In the genomic region with DNA sequence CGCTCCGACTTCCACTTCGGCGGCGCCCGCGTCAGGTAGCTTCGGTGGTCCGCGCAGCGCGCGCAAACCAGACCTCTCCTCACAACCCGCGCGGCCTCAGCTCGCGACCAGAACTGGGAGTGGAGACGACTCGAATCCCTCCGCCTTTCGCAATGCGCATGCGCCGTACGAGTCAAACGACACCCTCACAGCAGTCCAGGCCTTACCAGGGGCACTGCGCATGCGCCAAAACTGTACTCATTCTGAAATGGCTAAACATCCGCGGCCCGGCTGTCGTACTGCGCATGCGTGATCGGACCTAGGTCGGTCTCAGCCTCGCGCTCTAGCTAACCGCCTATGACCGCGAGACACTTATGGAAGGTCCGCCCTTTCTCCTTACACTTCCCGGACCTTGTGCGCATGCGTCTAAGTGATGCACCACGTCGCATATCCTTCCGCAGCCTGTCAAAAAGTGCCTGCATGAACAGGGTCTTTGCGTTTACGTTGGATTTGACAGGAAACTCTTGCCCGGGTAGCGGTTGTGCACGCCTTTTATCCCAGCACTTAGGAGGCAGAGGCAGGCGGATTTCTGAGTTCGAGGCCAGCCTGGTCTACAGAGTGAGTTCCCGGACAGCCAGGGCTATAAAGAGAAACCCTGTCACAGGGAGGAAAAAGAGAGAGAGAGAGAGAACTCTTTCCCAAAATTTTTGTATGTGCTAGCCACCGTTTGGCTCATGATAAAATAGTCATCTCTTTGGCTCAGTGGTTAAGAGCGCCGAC, we compare ENCODE assay signal across 8 mouse cellular contexts. TPM values are rescaled to one million over a fixed set of nuclear protein-coding genes. Genes with fewer than 3 reads are reported as not detected.
A peak's percentile ranks its signal among the peaks of the same experiment; 100 is the strongest.
DNase-seq lines count a peak whose midpoint lies in the region; ATAC-seq lines count a peak whose summit lies in the region.

Gene Snrnp70, minus strand, starts transcription at position 165 of the 759 bp plus-strand sequence.

- ATAC-seq in erythroblast, adult 5-6 weeks (replicated peaks; ENCODE audit: low FRiP score, poor library complexity, severe bottlenecking): peak; percentile 93
- ATAC-seq in kidney, embryonic 15.5 days (replicated peaks; ENCODE audit: low FRiP score): peak; percentile 98
- ATAC-seq in monocyte, adult 5-6 weeks (replicated peaks; ENCODE audit: insufficient number of reproducible peaks, low FRiP score, low TSS enrichment, poor library complexity, severe bottlenecking): peak; percentile 98

- 1% methylated on average over 60 of the region's 60 CpGs for WGBS in heart, embryonic 10.5 days
- WGBS in kidney, embryonic 15.5 days: under 1% methylated on average over 60 of the region's 60 CpGs

- peak; percentile 99 for DNase-seq in B cell, adult 2 months
- peak; percentile 100 for DNase-seq in brain, adult 2 months (ENCODE audit: low read depth, low spot score)
- DNase-seq in heart, embryonic 10.5 days (ENCODE audit: low spot score): peak; percentile 100
- DNase-seq in liver: peak; percentile 100
- peak; percentile 100 for DNase-seq in spleen, postnatal 4 days (ENCODE audit: low spot score in 2 of 2)

- H3K9me3 ChIP-seq in heart, embryonic 10.5 days: no peaks in the 10 kb centered on the region
- no peaks in the 10 kb centered on the region for H3K9me3 ChIP-seq in kidney, embryonic 15.5 days (replicated peaks)

- H3K4me1 ChIP-seq in heart, embryonic 10.5 days: peaks cover 17% of the 10 kb centered on the region
- H3K4me1 ChIP-seq in kidney, embryonic 15.5 days: peaks cover 23% of the 10 kb centered on the region

- H3K9ac ChIP-seq in kidney, embryonic 15.5 days: peak within 1 kb of the TSS; percentile 87

- H3K4me3 ChIP-seq in heart, embryonic 10.5 days: peak within 1 kb of the TSS; percentile 89
- H3K4me3 ChIP-seq in kidney, embryonic 15.5 days (replicated peaks): peak within 1 kb of the TSS; percentile 84

- H3K27me3 ChIP-seq in heart, embryonic 10.5 days (ENCODE audit: insufficient read depth, poor library complexity, severe bottlenecking): no peaks in the 10 kb centered on the region
- no peaks in the 10 kb centered on the region for H3K27me3 ChIP-seq in kidney, embryonic 15.5 days

- H3K36me3 ChIP-seq in heart, embryonic 10.5 days: peaks cover 36% of the 10 kb centered on the region
- peaks cover 37% of the 10 kb centered on the region for H3K36me3 ChIP-seq in kidney, embryonic 15.5 days

- peak within 1 kb of the TSS; percentile 90 for H3K4me2 ChIP-seq in kidney, embryonic 15.5 days

- peak within 1 kb of the TSS; percentile 99 for H3K27ac ChIP-seq in heart, embryonic 10.5 days
- H3K27ac ChIP-seq in kidney, embryonic 15.5 days: peak within 1 kb of the TSS; percentile 99

RNA-seq across cellular contexts. Expression of gene Snrnp70, which starts in this region (rescaled TPM):
- total RNA-seq in erythroblast, adult 5-6 weeks (2015; ENCODE audit: low replicate concordance): 50.5 and 70.2 TPM in 2 replicates
- 169 and 259 TPM in 2 replicates for total RNA-seq in erythroblast, adult 5-6 weeks (2017; ENCODE audit: low replicate concordance)
- polyA plus RNA-seq in heart, embryonic 10.5 days (2016; fragmentation: Nextera tagmentation; extraction: Ambion mirVana): 173 and 241 TPM in 2 replicates
- 225 and 242 TPM in 2 replicates for polyA plus RNA-seq in kidney, embryonic 15.5 days (2015; fragmentation: Nextera tagmentation; extraction: Ambion mirVana)
- total RNA-seq in monocyte, adult 5-6 weeks (2017): 293 to 444 TPM (median 324 TPM) in 3 replicates

Comparison
In these comparisons a context has a peak if more than half of its experiments do, and no peak if none do; other contexts are left out.
1. Peak in every context shown above with its lines: DNase-seq, ATAC-seq, H3K4me3 ChIP-seq and H3K27ac ChIP-seq.